Mouse (Mus musculus) kidney, embryonic 14.5 days (tissue): ENCODE data around the gene Trim28. TPM values are rescaled to one million over a fixed set of nuclear protein-coding genes. Genes with fewer than 3 reads are reported as not detected.

Source experiments
- ATAC-seq: fragments of 200-750 bp; cut with Nextera tagmentation; 2 replicates; pipeline ENCODE4 v1.8.0; 2017; ENCODE audit warnings: moderate number of reproducible peaks, mild to moderate bottlenecking, moderate TSS enrichment, moderate library complexity; ENCODE audit not compliant: low FRiP score, low TSS enrichment
- H3K27ac ChIP-seq: fragments of 300-500 bp; sonication (generic); 2 replicates; pipeline ENCODE4 v1.5.1; 2014; ENCODE audit warnings: low read depth, mild to moderate bottlenecking, low read length, moderate library complexity, mixed read lengths
- H3K27me3 ChIP-seq: fragments of 300-500 bp; sonication (generic); 2 replicates; pipeline ENCODE4 v1.6.1; 2014; ENCODE audit warnings: mild to moderate bottlenecking, low read length; ENCODE audit not compliant: control insufficient read depth, insufficient read depth
- H3K36me3 ChIP-seq: fragments of 300-500 bp; sonication (generic); 2 replicates; pipeline ENCODE4 v1.6.1; 2014; ENCODE audit warnings: low read length, mixed read lengths; ENCODE audit not compliant: control insufficient read depth, insufficient read depth
- H3K4me1 ChIP-seq: fragments of 300-500 bp; sonication (generic); 2 replicates; pipeline ENCODE4 v1.6.1; 2014; ENCODE audit warnings: low read length, mixed read lengths; ENCODE audit not compliant: control insufficient read depth, insufficient read depth
- H3K4me2 ChIP-seq: fragments of 300-500 bp; sonication (generic); replicated peaks from 2 replicates; pipeline ENCODE4 v1.6.1; 2014; ENCODE audit warnings: low read depth, mild to moderate bottlenecking, low read length
- H3K4me3 ChIP-seq: fragments of 300-500 bp; sonication (generic); 2 replicates; pipeline ENCODE4 v1.5.1; 2014; ENCODE audit warnings: mild to moderate bottlenecking, low read length
- H3K9ac ChIP-seq: fragments of 300-500 bp; sonication (generic); 2 replicates; pipeline ENCODE4 v1.6.1; 2014; ENCODE audit warnings: low read depth, mild to moderate bottlenecking, low read length, moderate library complexity
- H3K9me3 ChIP-seq: fragments of 300-500 bp; sonication (generic); 2 replicates; pipeline ENCODE4 v1.6.1; 2016; ENCODE audit warnings: low read length; ENCODE audit not compliant: control insufficient read depth
- WGBS: fragments of 180-500 bp; shearing (Covaris S2); extraction: QIAGEN DNeasy Blood & Tissue Kit; methylation state at CpG from one replicate; pipeline ENCODE4 v1.1.7; 2014; 5-methylcytosine and 5-hydroxymethylcytosine counted together
- polyA plus RNA-seq: library from polyadenylated mRNA; unstranded; fragments of >200 nt; fragmentation: Nextera tagmentation; extraction: Ambion mirVana; gene quantifications from 2 replicates; pipeline ENCODE4 v1.2.1, GENCODE M21; 2014

Trim28 gene
- polyA plus RNA-seq, 1 experiment from 2014 or later = 514 TPM

GRCm38 (mm10) chr7:13042511-13042910, 43.6 kb downstream of the Trim28 start:
- Histone ChIP-seq H3K4me2 (no peak overlapping the region), H3K27ac (no peak overlapping the region), H3K9me3 (peaks cover 5% of the 10 kb centered on the region; the same call in 1 of the 2 replicates), H3K4me3 (no peak overlapping the region), H3K9ac (no peak overlapping the region), H3K27me3 (peaks cover 32% of the 10 kb centered on the region), H3K4me1 (peaks cover 17% of the 10 kb centered on the region; the same call in 1 of the 2 replicates), H3K36me3 (no peaks in the 10 kb centered on the region)
- 78% methylated on average over 6 of the region's 6 CpGs for WGBS
- ATAC-seq = no peak

- Histone ChIP-seq H3K4me1 (peaks cover 17% of the 10 kb centered on the region; the same call in 1 of the 2 replicates), H3K36me3 (no peaks in the 10 kb centered on the region), H3K4me3 (peak overlapping the region; percentile 48), H3K9me3 (peaks cover 5% of the 10 kb centered on the region; the same call in 1 of the 2 replicates), H3K27me3 (peaks cover 32% of the 10 kb centered on the region), H3K4me2 (peak overlapping the region; percentile 95), H3K27ac (no peak overlapping the region), H3K9ac (0 out of 2 replicates have a peak overlapping the region, but pooled peaks have one; percentile 77)
- WGBS = 44% methylated on average over 16 of the region's 16 CpGs
- ATAC-seq = no peak
Measured at GRCm38 (mm10) chr7:13043120-13043444, 44.2 kb downstream of the Trim28 start.

GRCm38 (mm10) chr7:13043445-13044253, 44.7 kb downstream of the Trim28 start:
- peak overlapping the region; percentile 48 for H3K4me3 ChIP-seq
- peak overlapping the region; percentile 95 for H3K4me2 ChIP-seq
- H3K27ac ChIP-seq = no peak overlapping the region
- ATAC-seq = peak; percentile 54
- WGBS = 5% methylated on average over 88 of the region's 88 CpGs
- peak overlapping the region; percentile 77 for H3K9ac ChIP-seq
- H3K36me3 ChIP-seq = no peaks in the 10 kb centered on the region
- H3K27me3 ChIP-seq = peaks cover 32% of the 10 kb centered on the region
- H3K9me3 ChIP-seq = peaks cover 5% of the 10 kb centered on the region; the same call in 1 of the 2 replicates
- H3K4me1 ChIP-seq = peaks cover 16% of the 10 kb centered on the region; the same call in 1 of the 2 replicates

- H3K9me3 ChIP-seq = peaks cover 5% of the 10 kb centered on the region; the same call in 1 of the 2 replicates
- H3K27me3 ChIP-seq = peaks cover 32% of the 10 kb centered on the region
- H3K27ac ChIP-seq = no peak overlapping the region
- peaks cover 13% of the 10 kb centered on the region; the same call in 1 of the 2 replicates for H3K4me1 ChIP-seq
- H3K36me3 ChIP-seq = no peaks in the 10 kb centered on the region
- peak; percentile 5; the same call in 1 of the 2 replicates for ATAC-seq
- WGBS = 2% methylated on average over 23 of the region's 23 CpGs
- peak overlapping the region; percentile 77 for H3K9ac ChIP-seq
- H3K4me3 ChIP-seq = peak overlapping the region; percentile 48
- peak overlapping the region; percentile 95 for H3K4me2 ChIP-seq
Measured at GRCm38 (mm10) chr7:13044254-13044625, 45.3 kb downstream of the Trim28 start.

GRCm38 (mm10) chr7:13046084-13046483, 47.2 kb downstream of the Trim28 start:
- Histone ChIP-seq H3K9me3 (peaks cover 5% of the 10 kb centered on the region; the same call in 1 of the 2 replicates), H3K4me3 (no peak overlapping the region), H3K4me2 (no peak overlapping the region), H3K36me3 (no peaks in the 10 kb centered on the region), H3K27me3 (peaks cover 32% of the 10 kb centered on the region), H3K4me1 (peaks cover 13% of the 10 kb centered on the region; the same call in 1 of the 2 replicates), H3K27ac (no peak overlapping the region), H3K9ac (no peak overlapping the region)
- peak; percentile 59 for ATAC-seq
- 2% methylated on average over 2 of the region's 2 CpGs for WGBS

- WGBS = 90% methylated on average over 13 of the region's 13 CpGs
- ATAC-seq = no peak
Measured at GRCm38 (mm10) chr7:13053001-13053400, 54.1 kb downstream of the Trim28 start.

GRCm38 (mm10) chr7:13053501-13053900, 54.6 kb downstream of the Trim28 start:
- Histone ChIP-seq H3K36me3 (no peaks in the 10 kb centered on the region), H3K4me1 (no peaks in the 10 kb centered on the region), H3K4me3 (peak overlapping the region; percentile 63), H3K27ac (no peak overlapping the region), H3K9ac (no peak overlapping the region; the same call in 1 of the 2 replicates), H3K4me2 (peak overlapping the region; percentile 55), H3K9me3 (no peaks in the 10 kb centered on the region), H3K27me3 (no peaks in the 10 kb centered on the region)
- no peak for ATAC-seq
- 88% methylated on average over 2 of the region's 2 CpGs for WGBS

More at GRCm38 (mm10) chr7:13053001-13053400, 54.1 kb downstream of the Trim28 start:
- Histone ChIP-seq H3K4me2 (no peak overlapping the region), H3K36me3 (no peaks in the 10 kb centered on the region), H3K27me3 (no peaks in the 10 kb centered on the region), H3K9me3 (no peaks in the 10 kb centered on the region), H3K27ac (no peak overlapping the region), H3K4me1 (no peaks in the 10 kb centered on the region), H3K9ac (no peak overlapping the region), H3K4me3 (no peak overlapping the region)

- Histone ChIP-seq H3K4me3 (peak overlapping the region; percentile 63), H3K4me2 (peak overlapping the region; percentile 55), H3K27ac (no peak overlapping the region), H3K9me3 (no peaks in the 10 kb centered on the region), H3K4me1 (no peaks in the 10 kb centered on the region), H3K27me3 (no peaks in the 10 kb centered on the region), H3K36me3 (no peaks in the 10 kb centered on the region), H3K9ac (peak overlapping the region; percentile 70)
- no peak for ATAC-seq
- WGBS = 3% methylated on average over 15 of the region's 15 CpGs
Measured at GRCm38 (mm10) chr7:13053961-13054286, 55.0 kb downstream of the Trim28 start.
